Mouse (Mus musculus) adrenal gland, postnatal 0 days (tissue): ENCODE results near the gene Atp4a. TPM values are rescaled to one million over a fixed set of nuclear protein-coding genes. Genes with fewer than 3 reads are reported as not detected.

Experiments used
- polyA plus RNA-seq: library from polyadenylated mRNA; unstranded; fragments of >200 nt; fragmentation: Nextera tagmentation; extraction: Ambion mirVana; gene quantifications from 2 replicates; pipeline ENCODE4 v1.2.1, GENCODE M21; 2015

The Atp4a gene
- 2.5 and 2.7 TPM in 2 replicates for polyA plus RNA-seq

GRCm38 (mm10) chr7:30711942-30712341 lies at the start of gene Atp4a:
Gene Atp4a (plus strand): TSS chr7:30712209.

GRCm38 (mm10) chr7:30664529-30665200 lies 47.3 kb upstream of the Atp4a start, which contains the start of gene Haus5:
Gene Haus5 (minus strand): TSS chr7:30664994.

GRCm38 (mm10) chr7:30671480-30671879 lies 40.5 kb upstream of the Atp4a start, which contains the start of gene Pmis2:
Gene Pmis2 (minus strand): TSS chr7:30671605.

GRCm38 (mm10) chr7:30698589-30698988 lies 13.4 kb upstream of the Atp4a start, which contains the start of gene 2200002J24Rik:
Gene 2200002J24Rik (plus strand): TSS chr7:30698926.

GRCm38 (mm10) chr7:30729396-30730063 lies 17.5 kb downstream of the Atp4a start, which contains the start of gene Tmem147:
Gene Tmem147 (minus strand): TSS chr7:30729540.

GRCm38 (mm10) chr7:30743617-30744016 lies 31.6 kb downstream of the Atp4a start, which contains the start of gene Gapdhs:
Gene Gapdhs (minus strand): TSS chr7:30743681.

GRCm38 (mm10) chr7:30751086-30751669 lies 39.2 kb downstream of the Atp4a start, which contains the start of gene Sbsn:
Gene Sbsn (plus strand): TSS chr7:30751471.

GRCm38 (mm10) chr7:30763456-30763855 lies 51.4 kb downstream of the Atp4a start, which contains the start of gene Dmkn:
Gene Dmkn (plus strand): TSS chr7:30763756.

Other genes starting within 250 kb of the Atp4a start
- gene Prodh2, start 218.6 kb upstream of the Atp4a start, polyA plus RNA-seq = 3.3 and 7.4 TPM in 2 replicates
- 5.8 and 11.5 TPM in 2 replicates for gene Arhgap33, start 177.1 kb upstream of the Atp4a start, polyA plus RNA-seq
- gene Hspb6, start 160.0 kb upstream of the Atp4a start, polyA plus RNA-seq = 21.9 and 51.7 TPM in 2 replicates
- 5.8 and 6.8 TPM in 2 replicates for gene Proser3, start 159.9 kb upstream of the Atp4a start, polyA plus RNA-seq
- gene Lin37, start 152.4 kb upstream of the Atp4a start, polyA plus RNA-seq = 57.6 and 67.2 TPM in 2 replicates
- gene U2af1l4, start 148.9 kb upstream of the Atp4a start, polyA plus RNA-seq = 83.5 and 101 TPM in 2 replicates
- 2.8 and 5.1 TPM in 2 replicates for gene Gm49396, start 148.9 kb upstream of the Atp4a start, polyA plus RNA-seq
- 179 and 205 TPM in 2 replicates for gene Psenen, start 148.6 kb upstream of the Atp4a start, polyA plus RNA-seq
- 0.72 and 1.8 TPM in 2 replicates for gene Igflr1, start 146.8 kb upstream of the Atp4a start, polyA plus RNA-seq
- gene Kmt2b, start 123.5 kb upstream of the Atp4a start, polyA plus RNA-seq = 3.7 and 4.5 TPM in 2 replicates
- 0.11 and 0.51 TPM in 2 replicates for gene Zbtb32, start 113.3 kb upstream of the Atp4a start, polyA plus RNA-seq
- gene Upk1a, start 99.4 kb upstream of the Atp4a start, polyA plus RNA-seq = 0.55 and 0.79 TPM in 2 replicates
- gene Cox6b1, start 86.1 kb upstream of the Atp4a start, polyA plus RNA-seq = 1,273 and 1,293 TPM in 2 replicates
- gene Etv2, start 76.4 kb upstream of the Atp4a start, polyA plus RNA-seq = not detected in 2 replicates
- 83.9 and 102 TPM in 2 replicates for gene Rbm42, start 61.9 kb upstream of the Atp4a start, polyA plus RNA-seq
- 14.3 and 19.0 TPM in 2 replicates for gene Haus5, start 47.2 kb upstream of the Atp4a start, polyA plus RNA-seq
- not detected in 2 replicates for gene Pmis2, start 40.6 kb upstream of the Atp4a start, polyA plus RNA-seq
- 10.8 and 14.4 TPM in 2 replicates for gene 2200002J24Rik, start 13.3 kb upstream of the Atp4a start, polyA plus RNA-seq
- gene Tmem147, start 17.3 kb downstream of the Atp4a start, polyA plus RNA-seq = 231 and 307 TPM in 2 replicates
- gene Gapdhs, start 31.5 kb downstream of the Atp4a start, polyA plus RNA-seq = 0.11 and 0.35 TPM in 2 replicates
- 16.2 and 29.7 TPM in 2 replicates for gene Sbsn, start 39.3 kb downstream of the Atp4a start, polyA plus RNA-seq
- gene Dmkn, start 51.5 kb downstream of the Atp4a start, polyA plus RNA-seq = 49.0 and 57.0 TPM in 2 replicates
- 32.6 and 84.5 TPM in 2 replicates for gene Krtdap, start 75.7 kb downstream of the Atp4a start, polyA plus RNA-seq
- gene Ffar2, start 111.6 kb downstream of the Atp4a start, polyA plus RNA-seq = 0.25 and 0.35 TPM in 2 replicates
- gene Ffar3, start 144.0 kb downstream of the Atp4a start, polyA plus RNA-seq = 2.1 and 5.5 TPM in 2 replicates
- gene Ffar1, start 149.4 kb downstream of the Atp4a start, polyA plus RNA-seq = not detected in 2 replicates
- gene Cd22, start 168.1 kb downstream of the Atp4a start, polyA plus RNA-seq = 0.36 and 0.40 TPM in 2 replicates
- gene Mag, start 202.7 kb downstream of the Atp4a start, polyA plus RNA-seq = 0.27 and 0.55 TPM in 2 replicates
- gene Hamp2, start 212.5 kb downstream of the Atp4a start, polyA plus RNA-seq = 0.50 TPM in 1 of 2 replicates, not detected in the other
- 2.9 and 4.7 TPM in 2 replicates for gene Hamp, start 231.8 kb downstream of the Atp4a start, polyA plus RNA-seq
- 17.0 and 22.5 TPM in 2 replicates for gene Usf2, start 244.6 kb downstream of the Atp4a start, polyA plus RNA-seq